Comparison of ENCODE assay signal across 26 mouse cellular contexts in the genomic region with DNA sequence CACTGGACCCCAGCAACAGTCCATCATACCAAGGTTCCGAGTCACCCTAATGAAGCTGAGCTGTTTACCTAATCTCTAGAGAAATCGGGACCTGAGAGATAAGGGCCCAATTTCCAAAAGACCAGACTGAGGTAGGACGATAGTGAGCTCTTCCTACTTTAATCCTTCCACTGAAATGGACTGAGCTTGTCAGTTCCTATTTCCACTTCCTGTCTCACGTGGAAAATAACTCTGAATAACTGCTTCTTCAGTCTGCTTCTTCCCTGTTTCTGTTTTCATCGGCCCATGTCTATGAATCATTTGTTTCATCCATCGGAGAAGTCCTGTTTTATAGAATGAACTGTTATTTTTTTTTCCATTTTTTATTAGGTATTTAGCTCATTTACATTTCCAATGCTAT. TPM values are rescaled to one million over a fixed set of nuclear protein-coding genes. Genes with fewer than 3 reads are reported as not detected.
A peak's percentile ranks its signal among the peaks of the same experiment; 100 is the strongest.
DNase-seq lines count a peak whose midpoint lies in the region; ATAC-seq and TF ChIP-seq lines count a peak whose summit lies in the region.
"Had no signal": no experiment of that assay in that cellular context is flagged by ENCODE, and none has a peak within 500 bp of the region (broad histone marks: within the 10 kb centered on the region; RNA-seq: fewer than 3 reads in every experiment).

No protein-coding gene starts in this region.

- DNase-seq in NIH3T3 (ENCODE audit: low read depth) = peak; percentile 35
- DNase-seq in kidney, postnatal 36 days = no peak
- no peak for DNase-seq in left cerebral cortex, postnatal 14 days (ENCODE audit: low spot score in 2 of 2)
- DNase-seq: adrenal gland, adult 8-10 months; adrenal gland, postnatal 14 days; adrenal gland, postnatal 36 days; cerebellum, adult 11 months; cerebellum, adult 18-20 months; cerebellum, adult 8-10 months; cerebellum, postnatal 10 days; cerebellum, postnatal 25 days; embryo, embryonic 11 days; forebrain, postnatal 0 days had no signal

- H3K4me3 ChIP-seq in bone marrow macrophage, adult 2 months (ENCODE audit: insufficient read depth, low read length) = no peak overlapping the region
- no peak overlapping the region for H3K4me3 ChIP-seq in forebrain, embryonic 12.5 days (replicated peaks)
- H3K4me3 ChIP-seq: embryonic facial prominence, embryonic 13.5 days; embryonic facial prominence, embryonic 15.5 days; erythroblast, embryonic 14.5 days; forebrain, embryonic 10.5 days; forebrain, embryonic 13.5 days; forebrain, embryonic 15.5 days had no signal

- H3K9me3 ChIP-seq in forebrain, embryonic 12.5 days = no peaks in the 10 kb centered on the region
- H3K9me3 ChIP-seq: embryonic facial prominence, embryonic 13.5 days; embryonic facial prominence, embryonic 15.5 days; forebrain, embryonic 10.5 days; forebrain, embryonic 13.5 days; forebrain, embryonic 15.5 days had no signal

- ATAC-seq in granulocyte monocyte progenitor cell, adult 5-6 weeks (replicated peaks; ENCODE audit: poor library complexity, severe bottlenecking) = peak; percentile 73
- ATAC-seq in megakaryocyte, adult 5-6 weeks (ENCODE audit: poor library complexity, severe bottlenecking) = peak; percentile 64
- ATAC-seq in forebrain, embryonic 12.5 days (ENCODE audit: low FRiP score) = no peak
- ATAC-seq in inflammation-experienced regulatory T-cells, adult 6 months = no peak
- ATAC-seq: activated CD4-positive, CD25-positive, alpha-beta regulatory T cell, adult 4 months; forebrain, embryonic 13.5 days; forebrain, embryonic 15.5 days; forebrain, postnatal 0 days; Patski had no signal

- H3K9ac ChIP-seq in forebrain, embryonic 12.5 days = no peak overlapping the region
- H3K9ac ChIP-seq: embryonic facial prominence, embryonic 13.5 days; embryonic facial prominence, embryonic 15.5 days; forebrain, embryonic 13.5 days; forebrain, embryonic 15.5 days; forebrain, postnatal 0 days had no signal

- 90% methylated on average over 6 of the region's 6 CpGs for WGBS in forebrain, embryonic 12.5 days

- peak overlapping the region; percentile 72 for H3K27ac ChIP-seq in bone marrow macrophage, adult 2 months (ENCODE audit: insufficient read depth, low read depth, low read length)
- no peak overlapping the region for H3K27ac ChIP-seq in forebrain, embryonic 12.5 days
- H3K27ac ChIP-seq: embryonic facial prominence, embryonic 13.5 days; embryonic facial prominence, embryonic 15.5 days; forebrain, embryonic 10.5 days; forebrain, embryonic 13.5 days; forebrain, embryonic 15.5 days had no signal

- H3K36me3 ChIP-seq in forebrain, embryonic 12.5 days (replicated peaks) = no peaks in the 10 kb centered on the region
- H3K36me3 ChIP-seq: embryonic facial prominence, embryonic 13.5 days; embryonic facial prominence, embryonic 15.5 days; forebrain, embryonic 10.5 days; forebrain, embryonic 15.5 days had no signal

- TF ChIP-seq POLR2A in bone marrow macrophage, adult 2 months (IDR thresholded peaks at IDR 0.05; ENCODE audit: borderline replicate concordance, low read depth, low read length) = no peak

- H3K4me1 ChIP-seq in bone marrow macrophage, adult 2 months (ENCODE audit: control insufficient read depth, insufficient read depth, low read length) = peaks cover 35% of the 10 kb centered on the region
- H3K4me1 ChIP-seq in forebrain, embryonic 12.5 days = peaks cover 16% of the 10 kb centered on the region
- H3K4me1 ChIP-seq: embryonic facial prominence, embryonic 13.5 days; embryonic facial prominence, embryonic 15.5 days; forebrain, embryonic 15.5 days had no signal

- 0 out of 2 replicates have a peak, but pooled peaks cover 2% of the 10 kb centered on the region for H3K27me3 ChIP-seq in forebrain, embryonic 12.5 days
- H3K27me3 ChIP-seq: embryonic facial prominence, embryonic 13.5 days; embryonic facial prominence, embryonic 15.5 days; forebrain, embryonic 13.5 days; forebrain, embryonic 15.5 days; Patski had no signal

- H3K4me2 ChIP-seq in forebrain, embryonic 12.5 days = no peak overlapping the region
- H3K4me2 ChIP-seq: embryonic facial prominence, embryonic 13.5 days; embryonic facial prominence, embryonic 15.5 days; forebrain, embryonic 13.5 days; forebrain, embryonic 15.5 days had no signal

- intact Hi-C loops in left cerebral cortex, postnatal 14 days (cut with DNase I) = no loop called here

- TF ChIP-seq CTCF in bone marrow macrophage, adult 2 months (IDR thresholded peaks at IDR 0.05; ENCODE audit: low read depth, low read length) = no peak

RNA-seq across cellular contexts. Expression of a gene that starts 6.8 kb away (rescaled TPM):
- 92.7 and 102 TPM in 2 replicates for polyA plus RNA-seq in bone marrow macrophage, adult 2 months (2012; ENCODE audit: insufficient read depth, insufficient read length, missing spikeins)
- 179 and 203 TPM in 2 replicates for total RNA-seq in granulocyte monocyte progenitor cell, adult 5-6 weeks (2014; fragmentation: Nextera tagmentation)
- total RNA-seq in granulocyte monocyte progenitor cell, adult 5-6 weeks (2017) = 188 and 220 TPM in 2 replicates
- 179 and 204 TPM in 2 replicates for total RNA-seq in megakaryocyte, adult 5-6 weeks (2015)
- 106 and 108 TPM in 2 replicates for total RNA-seq in megakaryocyte, adult 5-6 weeks (2017)
- polyA plus RNA-seq in forebrain, embryonic 12.5 days (2016; fragmentation: Nextera tagmentation; extraction: Ambion mirVana) = 353 and 402 TPM in 2 replicates
- 100 to 1,000 TPM; 154 to 172 TPM for total RNA-seq in left cerebral cortex, postnatal 14 days (2021)
- polyA plus RNA-seq in inflammation-experienced regulatory T-cells, adult 6 months (2017; shearing (Covaris generic)) = 100 to 1,000 TPM; 233 to 405 (median 322) TPM

RNA-seq across cellular contexts. Expression of a gene that starts 29.9 kb away (rescaled TPM):
- polyA plus RNA-seq in bone marrow macrophage, adult 2 months (2012; ENCODE audit: insufficient read depth, insufficient read length, missing spikeins) = 22.6 and 33.7 TPM in 2 replicates
- 38.7 and 45.3 TPM in 2 replicates for total RNA-seq in granulocyte monocyte progenitor cell, adult 5-6 weeks (2014; fragmentation: Nextera tagmentation)
- 45.5 and 54.0 TPM in 2 replicates for total RNA-seq in granulocyte monocyte progenitor cell, adult 5-6 weeks (2017)
- 20.9 and 24.0 TPM in 2 replicates for total RNA-seq in megakaryocyte, adult 5-6 weeks (2015)
- total RNA-seq in megakaryocyte, adult 5-6 weeks (2017) = 28.5 and 36.9 TPM in 2 replicates
- polyA plus RNA-seq in forebrain, embryonic 12.5 days (2016; fragmentation: Nextera tagmentation; extraction: Ambion mirVana) = 43.8 and 47.0 TPM in 2 replicates
- 10 to 100 TPM; 40.7 to 41.9 TPM for total RNA-seq in left cerebral cortex, postnatal 14 days (2021)
- 10 to 100 TPM; 30.5 to 37.9 (median 35.2) TPM for polyA plus RNA-seq in inflammation-experienced regulatory T-cells, adult 6 months (2017; shearing (Covaris generic))

Comparison
In these comparisons a context has a peak if more than half of its experiments do, and no peak if none do; other contexts are left out.
1. ATAC-seq: peak in granulocyte monocyte progenitor cell, adult 5-6 weeks (single experiment) and megakaryocyte, adult 5-6 weeks (single experiment); none in forebrain, embryonic 12.5 days (single experiment) and inflammation-experienced regulatory T-cells, adult 6 months (single experiment).